Mouse (Mus musculus) kidney, postnatal 14 days (tissue): ENCODE measurements around the gene Klhl24.

ENCODE experiments used
- DNase-seq: peaks from one replicate; pipeline ENCODE4 v3.0.0; 2022; ENCODE audit warnings: mixed read lengths

The Klhl24 gene

DNA sequence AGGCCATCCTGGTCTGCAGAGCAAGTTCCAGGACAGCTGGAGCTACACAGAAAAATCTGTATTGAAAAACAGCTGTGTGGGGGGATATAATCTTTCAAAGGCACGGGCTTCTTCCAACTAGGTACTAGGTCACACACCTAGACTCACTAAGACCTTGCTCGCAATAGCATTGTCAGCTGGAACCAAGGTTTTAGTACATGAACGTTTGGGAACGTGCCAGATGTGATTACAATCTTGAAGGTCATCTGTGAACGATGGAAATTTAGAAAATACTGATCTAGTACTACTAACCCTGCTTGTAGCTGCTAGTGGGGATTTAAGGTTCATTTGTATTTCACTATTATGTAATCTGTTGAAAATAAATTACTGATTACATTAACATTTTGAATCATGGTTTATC is 54.6 kb downstream of the Klhl24 start:
- peak; percentile 21 for DNase-seq

GRCm38 (mm10) chr16:20153742-20154141 is 56.4 kb downstream of the Klhl24 start:
- no peak for DNase-seq

- no peak for DNase-seq
These were observed 62.8 kb downstream of the Klhl24 start for GRCm38 (mm10) chr16:20160130-20160529.

DNA sequence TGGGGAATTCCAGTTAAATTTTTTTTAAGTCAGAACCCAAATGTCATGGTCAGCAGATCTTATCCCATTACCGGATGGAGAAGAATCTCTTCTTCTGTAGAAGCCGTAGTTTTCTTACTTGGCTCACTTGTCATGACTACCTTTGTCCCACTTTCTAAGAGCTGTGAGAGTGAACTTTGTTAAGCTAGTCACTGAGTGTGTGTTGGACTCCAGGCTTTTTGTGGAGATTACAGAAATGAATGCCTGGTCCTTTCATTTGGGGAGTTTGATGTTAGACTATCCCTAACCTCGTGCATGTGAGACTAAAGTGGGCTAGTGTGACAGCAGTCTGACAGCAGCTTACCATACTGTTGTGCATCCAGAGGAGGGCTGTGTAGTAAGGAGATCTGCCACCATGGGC is 71.7 kb downstream of the Klhl24 start:
- DNase-seq, result no peak

GRCm38 (mm10) chr16:20169471-20170106 is 72.2 kb downstream of the Klhl24 start:
- no peak for DNase-seq
